In the genomic region with DNA sequence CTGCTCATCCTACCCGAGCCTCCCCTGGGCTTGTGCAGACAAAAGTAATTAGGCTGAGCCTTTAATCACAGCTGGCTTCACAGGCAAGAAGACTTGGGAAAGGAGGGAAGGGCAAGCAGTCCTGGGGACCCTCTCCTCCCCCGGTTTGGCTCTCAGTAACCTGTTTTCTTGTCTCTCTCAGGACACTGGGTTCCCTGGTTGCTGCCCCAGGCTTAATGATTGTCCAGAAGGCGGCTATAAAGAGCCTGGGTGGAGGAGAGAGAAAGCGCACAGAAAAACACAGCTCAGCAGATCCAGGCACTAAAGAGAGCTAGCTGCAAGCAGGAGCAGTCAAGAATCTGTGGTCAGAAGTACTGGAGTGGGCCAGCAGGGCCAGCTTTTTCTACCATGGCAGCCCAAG, we compare ENCODE assay signal across 8 mouse cellular contexts. TPM values are rescaled to one million over a fixed set of nuclear protein-coding genes. Genes with fewer than 3 reads are reported as not detected.
DNase-seq lines count a peak whose midpoint lies in the region; ATAC-seq and TF ChIP-seq lines count a peak whose summit lies in the region.

No protein-coding gene starts in this region.

- no peaks in the 10 kb centered on the region for H3K9me3 ChIP-seq in lung, embryonic 14.5 days (ENCODE audit: low read depth, low read length)
- H3K9me3 ChIP-seq in forebrain, embryonic 14.5 days (replicated peaks; ENCODE audit: control insufficient read depth, low read length): no peaks in the 10 kb centered on the region

- no peak for DNase-seq in lung, embryonic 14.5 days
- no peak for DNase-seq in lung, postnatal 14 days
- DNase-seq in forebrain, embryonic 14.5 days (ENCODE audit: low spot score): no peak
- DNase-seq in kidney, postnatal 4 days: peak; percentile 63 to 77
- DNase-seq in skeletal muscle tissue, adult 2 months (ENCODE audit: low read depth, low spot score): peak; percentile 62
- DNase-seq in left cerebral cortex, postnatal 25 days (ENCODE audit: low spot score in 2 of 2): no peak
- no peak for DNase-seq in left cerebral cortex, postnatal 4 days
- DNase-seq in adrenal gland, postnatal 36 days: no peak

- H3K36me3 ChIP-seq in lung, embryonic 14.5 days (ENCODE audit: insufficient read depth): peaks cover 43% of the 10 kb centered on the region
- peaks cover 40% of the 10 kb centered on the region for H3K36me3 ChIP-seq in forebrain, embryonic 14.5 days (ENCODE audit: control insufficient read depth, insufficient read depth, low read length)

- H3K9ac ChIP-seq in lung, embryonic 14.5 days: peak overlapping the region; percentile 76; the same call in 1 of the 2 replicates
- peak overlapping the region; percentile 4; the same call in 1 of the 2 replicates for H3K9ac ChIP-seq in forebrain, embryonic 14.5 days (ENCODE audit: low read length)

- intact Hi-C loops in left cerebral cortex, postnatal 25 days (cut with DNase I): no loop called here
- intact Hi-C loops in left cerebral cortex, postnatal 4 days (cut with DNase I): loop anchor here (10.0 kb wide), 1 partner anchor 273 kb away; no protein-coding TSS in a partner anchor

- peak overlapping the region; percentile 79 for H3K4me3 ChIP-seq in lung, embryonic 14.5 days (ENCODE audit: low read depth, low read length)
- H3K4me3 ChIP-seq in forebrain, embryonic 14.5 days (ENCODE audit: low read depth, low read length): peak overlapping the region; percentile 66

- H3K4me1 ChIP-seq in lung, embryonic 14.5 days (ENCODE audit: insufficient read depth): no peaks in the 10 kb centered on the region
- H3K4me1 ChIP-seq in forebrain, embryonic 14.5 days (ENCODE audit: control insufficient read depth, insufficient read depth, low read length): 0 out of 2 replicates have a peak, but pooled peaks cover 6% of the 10 kb centered on the region

- 22% methylated on average over 4 of the region's 4 CpGs for WGBS in lung, embryonic 14.5 days
- WGBS in forebrain, embryonic 14.5 days: 15% methylated on average over 4 of the region's 4 CpGs

- no peak overlapping the region for H3K27ac ChIP-seq in lung, embryonic 14.5 days (ENCODE audit: low read depth)
- no peak overlapping the region for H3K27ac ChIP-seq in forebrain, embryonic 14.5 days (ENCODE audit: low read depth, low read length)

- no peak for TF ChIP-seq CTCF in lung, embryonic 14.5 days (IDR thresholded peaks at IDR 0.05; ENCODE audit: low read depth)

- H3K4me2 ChIP-seq in lung, embryonic 14.5 days: peak overlapping the region; percentile 96
- peak overlapping the region; percentile 71 for H3K4me2 ChIP-seq in forebrain, embryonic 14.5 days (ENCODE audit: low read length)

- no peak for ATAC-seq in lung, embryonic 14.5 days (ENCODE audit: insufficient read depth)
- ATAC-seq in forebrain, embryonic 14.5 days: no peak

- H3K27me3 ChIP-seq in lung, embryonic 14.5 days (ENCODE audit: insufficient read depth, low read length): 0 out of 2 replicates have a peak, but pooled peaks cover 3% of the 10 kb centered on the region
- H3K27me3 ChIP-seq in forebrain, embryonic 14.5 days (replicated peaks; ENCODE audit: control insufficient read depth, insufficient read depth, low read length): no peaks in the 10 kb centered on the region

RNA-seq across cellular contexts. Expression of a gene that starts 1.4 kb away (rescaled TPM):
- polyA plus RNA-seq in lung, embryonic 14.5 days (2014; fragmentation: Nextera tagmentation; extraction: Ambion mirVana): 15.5 and 15.8 TPM in 2 replicates
- polyA plus RNA-seq in forebrain, embryonic 14.5 days (2014; fragmentation: Nextera tagmentation; extraction: Ambion mirVana): 39.5 and 42.0 TPM in 2 replicates
- total RNA-seq in left cerebral cortex, postnatal 25 days (2021): 10 to 100 TPM; 27.3 to 29.1 TPM
- total RNA-seq in left cerebral cortex, postnatal 4 days (2021): 10 to 100 TPM; 41.5 to 44.9 TPM
- 10 to 100 TPM; 13.5 to 18.6 TPM for total RNA-seq in adrenal gland, postnatal 36 days (2021)

RNA-seq across cellular contexts. Expression of a gene that starts 8.9 kb away (rescaled TPM):
- polyA plus RNA-seq in lung, embryonic 14.5 days (2014; fragmentation: Nextera tagmentation; extraction: Ambion mirVana): 2,509 and 2,694 TPM in 2 replicates
- 1,391 and 1,749 TPM in 2 replicates for polyA plus RNA-seq in forebrain, embryonic 14.5 days (2014; fragmentation: Nextera tagmentation; extraction: Ambion mirVana)
- 100 to 1,000 TPM; 615 to 632 TPM for total RNA-seq in left cerebral cortex, postnatal 25 days (2021)
- total RNA-seq in left cerebral cortex, postnatal 4 days (2021): 1,000 to 10,000 TPM in 1 of 2 experiments, 100 to 1,000 TPM in 1; 978 to 1,068 TPM
- total RNA-seq in adrenal gland, postnatal 36 days (2021): 1,000 to 10,000 TPM; 1,182 to 1,266 TPM

RNA-seq across cellular contexts. Expression of a gene that starts 9.3 kb away (rescaled TPM):
- 116 and 121 TPM in 2 replicates for polyA plus RNA-seq in lung, embryonic 14.5 days (2014; fragmentation: Nextera tagmentation; extraction: Ambion mirVana)
- polyA plus RNA-seq in forebrain, embryonic 14.5 days (2014; fragmentation: Nextera tagmentation; extraction: Ambion mirVana): 327 and 347 TPM in 2 replicates
- 10 to 100 TPM; 67.6 to 68.8 TPM for total RNA-seq in left cerebral cortex, postnatal 25 days (2021)
- total RNA-seq in left cerebral cortex, postnatal 4 days (2021): 100 to 1,000 TPM; 126 to 129 TPM
- total RNA-seq in adrenal gland, postnatal 36 days (2021): 10 to 100 TPM; 82.0 to 95.7 TPM

RNA-seq across cellular contexts. Expression of a gene that starts 18.8 kb away (rescaled TPM):
- 38.4 and 39.7 TPM in 2 replicates for polyA plus RNA-seq in lung, embryonic 14.5 days (2014; fragmentation: Nextera tagmentation; extraction: Ambion mirVana)
- polyA plus RNA-seq in forebrain, embryonic 14.5 days (2014; fragmentation: Nextera tagmentation; extraction: Ambion mirVana): 17.8 and 27.2 TPM in 2 replicates
- total RNA-seq in left cerebral cortex, postnatal 25 days (2021): 100 to 1,000 TPM; 142 to 144 TPM
- total RNA-seq in left cerebral cortex, postnatal 4 days (2021): 10 to 100 TPM; 87.2 to 90.0 TPM
- total RNA-seq in adrenal gland, postnatal 36 days (2021): 100 to 1,000 TPM; 203 to 204 TPM

RNA-seq across cellular contexts. Expression of a gene that starts 20.3 kb away (rescaled TPM):
- polyA plus RNA-seq in lung, embryonic 14.5 days (2014; fragmentation: Nextera tagmentation; extraction: Ambion mirVana): 24.4 and 27.7 TPM in 2 replicates
- 21.6 and 25.2 TPM in 2 replicates for polyA plus RNA-seq in forebrain, embryonic 14.5 days (2014; fragmentation: Nextera tagmentation; extraction: Ambion mirVana)
- 10 to 100 TPM; 14.6 to 15.8 TPM for total RNA-seq in left cerebral cortex, postnatal 25 days (2021)
- 10 to 100 TPM; 21.6 to 23.4 TPM for total RNA-seq in left cerebral cortex, postnatal 4 days (2021)
- total RNA-seq in adrenal gland, postnatal 36 days (2021): 10 to 100 TPM; 14.7 to 18.9 TPM

Comparison
In these comparisons a context has a peak if more than half of its experiments do, and no peak if none do; other contexts are left out.
1. DNase-seq: peak in kidney, postnatal 4 days (2 of 2) and skeletal muscle tissue, adult 2 months (single experiment); none in lung, embryonic 14.5 days (single experiment), lung, postnatal 14 days (single experiment), forebrain, embryonic 14.5 days (single experiment), left cerebral cortex, postnatal 25 days (0 of 2), left cerebral cortex, postnatal 4 days (single experiment) and adrenal gland, postnatal 36 days (0 of 2).